In genomic region chr4:133042651-133043635, GRCm38 (mm10) we compare ENCODE assay signal across 8 mouse cellular contexts. TPM values are rescaled to one million over a fixed set of nuclear protein-coding genes. Genes with fewer than 3 reads are reported as not detected.
A peak's percentile ranks its signal among the peaks of the same experiment; 100 is the strongest.
DNase-seq lines count a peak whose midpoint lies in the region; ATAC-seq lines count a peak whose summit lies in the region.

No protein-coding gene starts in this region.

- H3K9me3 ChIP-seq in embryonic facial prominence, embryonic 10.5 days = no peaks in the 10 kb centered on the region
- no peaks in the 10 kb centered on the region for H3K9me3 ChIP-seq in hindbrain, embryonic 13.5 days
- no peaks in the 10 kb centered on the region for H3K9me3 ChIP-seq in liver, embryonic 13.5 days (replicated peaks)

- H3K9ac ChIP-seq in hindbrain, embryonic 13.5 days = peak overlapping the region; percentile 66
- peak overlapping the region; percentile 28; the same call in 1 of the 2 replicates for H3K9ac ChIP-seq in liver, embryonic 13.5 days

- H3K4me3 ChIP-seq in embryonic facial prominence, embryonic 10.5 days = peak overlapping the region; percentile 78
- peak overlapping the region; percentile 19 for H3K4me3 ChIP-seq in hindbrain, embryonic 13.5 days
- H3K4me3 ChIP-seq in liver, embryonic 13.5 days (replicated peaks) = peak overlapping the region; percentile 1; the same call in 1 of the 2 replicates

- H3K4me1 ChIP-seq in embryonic facial prominence, embryonic 10.5 days = peaks cover 100% of the 10 kb centered on the region
- H3K4me1 ChIP-seq in hindbrain, embryonic 13.5 days (replicated peaks) = peaks cover 100% of the 10 kb centered on the region
- peaks cover 100% of the 10 kb centered on the region for H3K4me1 ChIP-seq in liver, embryonic 13.5 days (replicated peaks)

- H3K36me3 ChIP-seq in embryonic facial prominence, embryonic 10.5 days (replicated peaks) = no peaks in the 10 kb centered on the region
- H3K36me3 ChIP-seq in hindbrain, embryonic 13.5 days = no peaks in the 10 kb centered on the region
- H3K36me3 ChIP-seq in liver, embryonic 13.5 days = no peaks in the 10 kb centered on the region

- peak overlapping the region; percentile 92 for H3K27ac ChIP-seq in embryonic facial prominence, embryonic 10.5 days (replicated peaks)
- peak overlapping the region; percentile 92 for H3K27ac ChIP-seq in hindbrain, embryonic 13.5 days
- H3K27ac ChIP-seq in liver, embryonic 13.5 days = peak overlapping the region; percentile 65

- peak overlapping the region; percentile 51 for H3K4me2 ChIP-seq in hindbrain, embryonic 13.5 days
- peak overlapping the region; percentile 43 for H3K4me2 ChIP-seq in liver, embryonic 13.5 days

- peaks cover 20% of the 10 kb centered on the region for H3K27me3 ChIP-seq in embryonic facial prominence, embryonic 10.5 days (replicated peaks; ENCODE audit: low read depth, poor library complexity, severe bottlenecking)
- H3K27me3 ChIP-seq in hindbrain, embryonic 13.5 days = 0 out of 2 replicates have a peak, but pooled peaks cover 2% of the 10 kb centered on the region
- peaks cover 51% of the 10 kb centered on the region for H3K27me3 ChIP-seq in liver, embryonic 13.5 days

- peak; percentile 64 for ATAC-seq in hindbrain, embryonic 13.5 days (ENCODE audit: low FRiP score)
- ATAC-seq in liver, embryonic 13.5 days (ENCODE audit: low read depth) = peak; percentile 35; the same call in 1 of the 2 replicates
- no peak for ATAC-seq in activated CD4-positive, CD25-positive, alpha-beta regulatory T cell, adult 4 months

- 2% methylated on average over 28 of the region's 28 CpGs for WGBS in embryonic facial prominence, embryonic 10.5 days
- WGBS in hindbrain, embryonic 13.5 days = 4% methylated on average over 27 of the region's 28 CpGs
- 33% methylated on average over 27 of the region's 28 CpGs for WGBS in liver, embryonic 13.5 days (ENCODE audit: insufficient replicate concordance)

- intact Hi-C loops in gastrocnemius, postnatal 14 days (cut with DNase I; ENCODE audit: low total_unique reads) = no loop called here

- DNase-seq in gastrocnemius, postnatal 14 days = peak; percentile 58
- DNase-seq in gastrocnemius, postnatal 4 days (ENCODE audit: low spot score in 2 of 2) = no peak
- DNase-seq in ES-CJ7 (ENCODE audit: low read depth, low spot score) = peak; percentile 76
- DNase-seq in embryonic facial prominence, embryonic 10.5 days (ENCODE audit: low spot score) = peak; percentile 83
- DNase-seq in liver, embryonic 13.5 days = peak; percentile 31
- DNase-seq in right cerebral cortex, postnatal 10 days (ENCODE audit: low spot score in 2 of 2) = peak; percentile 81 to 88

RNA-seq across cellular contexts. Expression of gene Ahdc1, which starts 31.9 kb away (rescaled TPM):
- 10 to 100 TPM; 37.1 to 56.1 TPM for total RNA-seq in gastrocnemius, postnatal 14 days (2021)
- total RNA-seq in gastrocnemius, postnatal 4 days (2021) = 100 to 1,000 TPM; 107 to 112 TPM
- 11.5 and 11.6 TPM in 2 replicates for polyA plus RNA-seq in embryonic facial prominence, embryonic 10.5 days (2016; fragmentation: Nextera tagmentation; extraction: Ambion mirVana)
- 11.0 and 12.5 TPM in 2 replicates for polyA plus RNA-seq in hindbrain, embryonic 13.5 days (2015; fragmentation: Nextera tagmentation; extraction: Ambion mirVana)
- polyA plus RNA-seq in liver, embryonic 13.5 days (2015; fragmentation: Nextera tagmentation; extraction: Ambion mirVana) = 1.3 and 1.4 TPM in 2 replicates
- polyA plus RNA-seq in activated CD4-positive, CD25-positive, alpha-beta regulatory T cell, adult 4 months (2017; shearing (Covaris generic)) = 1 to 10 TPM; 2.1 TPM

Comparison
In these comparisons a context has a peak if more than half of its experiments do, and no peak if none do; other contexts are left out.
1. DNase-seq: peak in gastrocnemius, postnatal 14 days (single experiment), ES-CJ7 (single experiment), embryonic facial prominence, embryonic 10.5 days (single experiment), liver, embryonic 13.5 days (single experiment) and right cerebral cortex, postnatal 10 days (2 of 2); none in gastrocnemius, postnatal 4 days (0 of 2).
2. H3K4me3 ChIP-seq: peak in every context shown above with its lines; median percentile 78 in embryonic facial prominence, embryonic 10.5 days; 19 in hindbrain, embryonic 13.5 days; 1 in liver, embryonic 13.5 days.
3. Peak in every context shown above with its lines, with median percentiles within 50 percentile points of each other: H3K27ac ChIP-seq.